Mouse (Mus musculus) bone marrow, adult 2 months (tissue): Measurements from ENCODE around the gene Wfdc16.

ENCODE experiments used
- CTCF ChIP-seq: fragments of 200-500 bp; IDR thresholded peaks from 2 replicates; pipeline ENCODE4 v1.5.1; 2011; ENCODE audit warnings: low read length, control low read depth; ENCODE audit not compliant: control insufficient read depth, insufficient read depth
- POLR2A ChIP-seq: fragments of 200-500 bp; IDR thresholded peaks from 2 replicates; pipeline ENCODE4 v1.6.1; 2011; ENCODE audit warnings: low read depth, mild to moderate bottlenecking, control low read depth, low read length, borderline replicate concordance; ENCODE audit not compliant: control insufficient read depth

- no peak for TF ChIP-seq POLR2A
- TF ChIP-seq CTCF = no peak
These were observed 31.7 kb upstream of the Wfdc16 start for GRCm38 (mm10) chr2:164670261-164670660.
